Mouse (Mus musculus): ENCODE data around the gene Gm42791.

DNA sequence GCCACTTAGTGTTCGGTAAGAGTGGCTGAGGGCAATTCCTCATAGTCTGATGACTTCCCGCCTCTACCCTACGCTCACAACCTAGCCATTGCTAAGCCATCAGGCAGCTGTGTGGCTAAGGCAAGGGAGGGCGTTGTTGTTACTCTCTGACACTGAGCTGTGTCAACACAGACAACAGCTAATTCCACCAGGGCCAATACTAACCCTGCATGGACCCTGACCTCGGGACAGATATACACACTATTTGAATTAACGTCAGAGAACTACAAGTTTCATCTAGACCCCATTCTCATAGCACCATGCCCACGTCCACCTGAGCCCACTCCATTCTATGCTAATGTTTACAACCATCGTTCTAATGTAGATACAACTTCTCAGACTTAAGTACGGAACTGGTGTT lies 70.9 kb downstream of the Gm42791 start:
- TF ChIP-seq POLR2A (IDR thresholded peaks at IDR 0.05; ENCODE audit: borderline replicate concordance, extremely low read depth, low read depth, low read length) (no peak), CTCF (IDR thresholded peaks at IDR 0.05; ENCODE audit: insufficient read depth, low read length) (no peak)

Measured in lung, adult 2 months (tissue).